Mouse (Mus musculus) neural tube, postnatal 0 days (tissue): Measurements from ENCODE around the gene Wwp2. TPM values are rescaled to one million over a fixed set of nuclear protein-coding genes. Genes with fewer than 3 reads are reported as not detected.

Experiments
- microRNA counts: library from miRNA; unstranded; fragments of <30 nt; microRNA quantifications from one replicate; lab custom pipeline; 2015
- microRNA-seq: library from miRNA; unstranded; fragments of <30 nt; microRNA quantifications from one replicate; pipeline ENCODE4, GENCODE M21; 2016
- polyA plus RNA-seq: library from polyadenylated mRNA; unstranded; fragments of >200 nt; fragmentation: Nextera tagmentation; extraction: Ambion mirVana; gene quantifications from 2 replicates; pipeline ENCODE4 v1.2.1, GENCODE M21; 2015

Wwp2 gene
- 26.1 and 26.7 TPM in 2 replicates for polyA plus RNA-seq

GRCm38 (mm10) chr8:107435962-107436831, at the start of gene Wwp2:
Wwp2 (plus strand) TSS chr8:107436365.

GRCm38 (mm10) chr8:107403038-107403781, 33.0 kb upstream of the Wwp2 start, which contains the start of gene Nqo1:
Nqo1 (minus strand) TSS chr8:107403206.

GRCm38 (mm10) chr8:107424597-107425229, 11.5 kb upstream of the Wwp2 start, which contains the start of gene Nob1:
Nob1 (minus strand) TSS chr8:107425051.

GRCm38 (mm10) chr8:107587995-107588780, 152.0 kb downstream of the Wwp2 start, which contains the start of gene Psmd7:
Psmd7 (minus strand) TSS chr8:107588464.

MicroRNAs within 50 kb of the gene (microRNA counts, 519-probe panel; counts per million panel counts)
- microRNA mmu-miR-140 (lab: Ali Mortazavi, UCI), result 4,913 counts per million, percentile 57 among the panel's probes with 10 or more counts

Small RNAs within 50 kb of the gene (microRNA-seq; reads per million reads assigned to microRNA genes)
- 3,738 reads per million, percentile 90 among the genes with 10 or more reads in this experiment for gene Mir140

Other genes with a start within 250 kb of the Wwp2 start
- gene Nfat5, start 142.9 kb upstream of the Wwp2 start, polyA plus RNA-seq, result 7.4 and 7.7 TPM in 2 replicates
- gene Nqo1, start 33.2 kb upstream of the Wwp2 start, polyA plus RNA-seq, result 18.9 and 20.0 TPM in 2 replicates
- 49.9 and 54.2 TPM in 2 replicates for gene Nob1, start 11.3 kb upstream of the Wwp2 start, polyA plus RNA-seq
- 248 and 258 TPM in 2 replicates for gene Psmd7, start 152.1 kb downstream of the Wwp2 start, polyA plus RNA-seq